Mouse (Mus musculus) heart, postnatal 0 days (tissue): ENCODE measurements at regions not wholly inside any gene's neighbourhood (a gene's known extent, or its start where the extent isn't known, plus 50 kb on each side); places are given as distances from the start of the nearest gene placed in this dataset.

Experiments
- CTCF ChIP-seq: IDR thresholded peaks from 2 replicates; pipeline ENCODE4 v1.5.1; 2016; ENCODE audit warnings: antibody characterized with exemption, control low read depth, low read depth
- EP300 ChIP-seq: IDR thresholded peaks from 2 replicates; pipeline ENCODE4 v1.6.1; 2016; ENCODE audit warnings: antibody characterized with exemption, low read depth

- TF ChIP-seq CTCF (no peak), EP300 (no peak)
Observed at GRCm38 (mm10) chr2:179069520-179069919, 372.7 kb upstream of the Cdh4 start.
